Mouse (Mus musculus): ENCODE results near the gene Rem2.

- TF ChIP-seq CTCF (IDR thresholded peaks at IDR 0.05; ENCODE audit: low read depth) = no peak
- TF ChIP-seq EP300 (IDR thresholded peaks at IDR 0.05; ENCODE audit: low read depth) = no peak
Observed at GRCm38 (mm10) chr14:54487732-54488131, 11.8 kb downstream of the Rem2 start.
